In the genomic region with DNA sequence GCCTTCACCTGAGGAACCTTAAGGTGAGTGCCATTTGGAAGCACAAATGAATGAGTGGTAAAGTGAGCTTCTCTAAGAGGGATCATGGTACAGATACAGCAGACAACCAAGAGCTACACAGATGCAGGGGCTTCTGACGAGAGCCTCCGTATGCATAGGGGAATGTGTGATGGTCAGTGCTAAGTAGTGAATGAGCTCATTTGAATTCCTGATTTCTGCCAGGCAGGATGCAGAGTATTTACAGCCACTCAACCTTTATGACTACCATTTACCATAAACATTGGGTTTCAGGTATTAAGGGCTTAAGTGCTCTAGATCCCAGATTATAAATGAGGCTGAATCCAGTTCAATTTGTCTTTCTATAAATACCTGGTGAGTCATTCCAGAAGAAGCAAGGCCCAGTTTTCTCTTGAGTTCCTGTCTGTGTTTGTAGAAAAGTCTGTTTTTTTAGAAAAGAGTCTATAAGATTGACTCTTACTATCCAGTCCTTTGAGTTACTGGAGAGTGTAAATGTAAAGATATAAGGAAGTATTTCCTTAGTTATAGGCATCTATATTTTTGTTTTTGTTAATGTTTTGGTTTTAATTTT, we compare ENCODE assay signal across 21 mouse cellular contexts.
A peak's percentile ranks its signal among the peaks of the same experiment; 100 is the strongest.
DNase-seq lines count a peak whose midpoint lies in the region; ATAC-seq and TF ChIP-seq lines count a peak whose summit lies in the region.
"Had no signal": no experiment of that assay in that cellular context is flagged by ENCODE, and none has a peak within 500 bp of the region (broad histone marks: within the 10 kb centered on the region; RNA-seq: fewer than 3 reads in every experiment).

No protein-coding gene starts in this region.

- H3K36me3 ChIP-seq in forebrain, embryonic 13.5 days (ENCODE audit: poor library complexity, severe bottlenecking) = peaks cover 31% of the 10 kb centered on the region

- H3K4me1 ChIP-seq in cortical plate, adult 2 months (ENCODE audit: control insufficient read depth, insufficient read depth, low read length) = peaks cover 4% of the 10 kb centered on the region; the same call in 1 of the 2 replicates
- no peaks in the 10 kb centered on the region for H3K4me1 ChIP-seq in forebrain, embryonic 13.5 days
- H3K4me1 ChIP-seq: embryonic facial prominence, embryonic 15.5 days; hindbrain, embryonic 15.5 days had no signal

- H3K4me2 ChIP-seq in forebrain, embryonic 13.5 days = no peak overlapping the region
- H3K4me2 ChIP-seq: embryonic facial prominence, embryonic 15.5 days; forebrain, embryonic 12.5 days; heart, embryonic 13.5 days; hindbrain, embryonic 15.5 days had no signal

- no peak for TF ChIP-seq CTCF in left cerebral cortex, adult 2 months (IDR thresholded peaks at IDR 0.05)
- TF ChIP-seq CTCF in cortical plate, adult 2 months (IDR thresholded peaks at IDR 0.05; ENCODE audit: extremely low read depth, insufficient read depth, low read length) = no peak

- 87% methylated on average over 2 of the region's 2 CpGs for WGBS in forebrain, embryonic 13.5 days

- peak overlapping the region; percentile 55; the same call in 1 of the 2 replicates for H3K27ac ChIP-seq in left cerebral cortex, adult 2 months
- H3K27ac ChIP-seq in cortical plate, adult 2 months (ENCODE audit: insufficient read depth, low read length) = peak overlapping the region; percentile 77; the same call in 1 of the 2 replicates
- no peak overlapping the region for H3K27ac ChIP-seq in forebrain, embryonic 13.5 days
- H3K27ac ChIP-seq: embryonic facial prominence, embryonic 15.5 days; forebrain, embryonic 12.5 days; heart, embryonic 13.5 days; hindbrain, embryonic 15.5 days had no signal

- DNase-seq in left cerebral cortex, adult 2 months (ENCODE audit: extremely low spot score in 1 of 2, low spot score in 2 of 2) = no peak
- no peak for DNase-seq in left cerebral cortex, postnatal 36 days (ENCODE audit: low spot score in 2 of 2)
- DNase-seq in Muller cell, postnatal 12 days (ENCODE audit: inconsistent ontology term) = peak; percentile 25
- no peak for DNase-seq in right cerebral cortex, postnatal 14 days
- DNase-seq: adrenal gland, adult 2 months; adrenal gland, postnatal 25 days; cerebellum, adult 11 months; cerebellum, adult 8-10 months; cerebellum, postnatal 14 days; forebrain, postnatal 0 days; gastrocnemius, postnatal 36 days; heart, adult 11 months; heart, postnatal 36 days had no signal

- H3K27me3 ChIP-seq in forebrain, embryonic 13.5 days = no peaks in the 10 kb centered on the region
- H3K27me3 ChIP-seq: embryonic facial prominence, embryonic 15.5 days; forebrain, embryonic 12.5 days; heart, embryonic 13.5 days; hindbrain, embryonic 15.5 days had no signal

- intact Hi-C loops in left cerebral cortex, adult 2 months (cut with DNase I) = no loop called here
- intact Hi-C loops in left cerebral cortex, postnatal 36 days (cut with DNase I) = no loop called here

- H3K4me3 ChIP-seq in left cerebral cortex, adult 2 months = no peak overlapping the region
- no peak overlapping the region for H3K4me3 ChIP-seq in cortical plate, adult 2 months (ENCODE audit: insufficient read depth, low read length)
- no peak overlapping the region for H3K4me3 ChIP-seq in forebrain, embryonic 13.5 days
- H3K4me3 ChIP-seq: embryonic facial prominence, embryonic 15.5 days; forebrain, embryonic 12.5 days; heart, embryonic 13.5 days; hindbrain, embryonic 15.5 days had no signal

- ATAC-seq in forebrain, embryonic 13.5 days = no peak
- ATAC-seq: forebrain, postnatal 0 days; intestine, embryonic 16.5 days had no signal

- no peaks in the 10 kb centered on the region for H3K9me3 ChIP-seq in forebrain, embryonic 13.5 days (replicated peaks)
- H3K9me3 ChIP-seq: embryonic facial prominence, embryonic 15.5 days; forebrain, embryonic 12.5 days; G1E; heart, embryonic 13.5 days; hindbrain, embryonic 15.5 days had no signal

- no peak overlapping the region for H3K9ac ChIP-seq in forebrain, embryonic 13.5 days
- H3K9ac ChIP-seq: embryonic facial prominence, embryonic 15.5 days; forebrain, embryonic 12.5 days; forebrain, postnatal 0 days; heart, embryonic 13.5 days; hindbrain, embryonic 15.5 days had no signal

- TF ChIP-seq POLR2A in cortical plate, adult 2 months (IDR thresholded peaks at IDR 0.05; ENCODE audit: extremely low read depth, insufficient read depth, low read length) = no peak
